9 mouse cellular contexts compared by ENCODE assay signal in genomic region chr5:30243741-30244140, GRCm38 (mm10). TPM values are rescaled to one million over a fixed set of nuclear protein-coding genes. Genes with fewer than 3 reads are reported as not detected.
DNase-seq lines count a peak whose midpoint lies in the region; ATAC-seq and TF ChIP-seq lines count a peak whose summit lies in the region.
"Had no signal": no experiment of that assay in that cellular context is flagged by ENCODE, and none has a peak within 500 bp of the region (broad histone marks: within the 10 kb centered on the region; RNA-seq: fewer than 3 reads in every experiment).

No protein-coding gene starts in this region.

- H3K27ac ChIP-seq in forebrain, postnatal 0 days (ENCODE audit: low read depth, low read length) = no peak overlapping the region
- H3K27ac ChIP-seq in forebrain, embryonic 12.5 days = no peak overlapping the region
- H3K27ac ChIP-seq in neural tube, embryonic 11.5 days (ENCODE audit: low read depth, low read length) = no peak overlapping the region
- no peak overlapping the region for H3K27ac ChIP-seq in neural tube, embryonic 15.5 days (replicated peaks)

- no peaks in the 10 kb centered on the region for H3K9me3 ChIP-seq in forebrain, postnatal 0 days (ENCODE audit: low read length)
- no peaks in the 10 kb centered on the region for H3K9me3 ChIP-seq in forebrain, embryonic 12.5 days
- H3K9me3 ChIP-seq in neural tube, embryonic 11.5 days (ENCODE audit: control insufficient read depth, low read length) = no peaks in the 10 kb centered on the region
- H3K9me3 ChIP-seq in neural tube, embryonic 15.5 days (replicated peaks) = no peaks in the 10 kb centered on the region

- peaks cover 1% of the 10 kb centered on the region; the same call in 1 of the 2 replicates for H3K36me3 ChIP-seq in forebrain, postnatal 0 days (ENCODE audit: insufficient read depth)
- H3K36me3 ChIP-seq in forebrain, embryonic 12.5 days (replicated peaks) = no peaks in the 10 kb centered on the region; the same call in 1 of the 2 replicates
- H3K36me3 ChIP-seq in neural tube, embryonic 11.5 days (ENCODE audit: control insufficient read depth, insufficient read depth, low read length) = no peaks in the 10 kb centered on the region
- peaks cover under 1% of the 10 kb centered on the region; the same call in 1 of the 2 replicates for H3K36me3 ChIP-seq in neural tube, embryonic 15.5 days

- ATAC-seq in forebrain, postnatal 0 days = peak; percentile 63; the same call in 1 of the 2 replicates
- no peak for ATAC-seq in forebrain, embryonic 12.5 days (ENCODE audit: low FRiP score)
- no peak for ATAC-seq in neural tube, embryonic 11.5 days (ENCODE audit: insufficient read depth, low FRiP score, low TSS enrichment)
- ATAC-seq in neural tube, embryonic 15.5 days (ENCODE audit: low FRiP score) = no peak

- H3K4me3 ChIP-seq in forebrain, postnatal 0 days (ENCODE audit: low read depth, low read length) = no peak overlapping the region
- H3K4me3 ChIP-seq in forebrain, embryonic 12.5 days (replicated peaks) = no peak overlapping the region
- no peak overlapping the region for H3K4me3 ChIP-seq in neural tube, embryonic 11.5 days (ENCODE audit: low read depth, low read length)
- no peak overlapping the region for H3K4me3 ChIP-seq in neural tube, embryonic 15.5 days (replicated peaks)

- H3K4me2 ChIP-seq in forebrain, postnatal 0 days (ENCODE audit: low read depth) = no peak overlapping the region
- H3K4me2 ChIP-seq in forebrain, embryonic 12.5 days = no peak overlapping the region
- no peak overlapping the region for H3K4me2 ChIP-seq in neural tube, embryonic 11.5 days (ENCODE audit: low read depth)
- H3K4me2 ChIP-seq in neural tube, embryonic 15.5 days = no peak overlapping the region

- no peak overlapping the region for H3K9ac ChIP-seq in forebrain, postnatal 0 days
- no peak overlapping the region for H3K9ac ChIP-seq in forebrain, embryonic 12.5 days
- H3K9ac ChIP-seq in neural tube, embryonic 11.5 days (ENCODE audit: low read length) = no peak overlapping the region
- no peak overlapping the region for H3K9ac ChIP-seq in neural tube, embryonic 15.5 days (replicated peaks)

- intact Hi-C loops in heart, postnatal 10 days (cut with DNase I) = no loop called here

- H3K4me1 ChIP-seq in forebrain, postnatal 0 days (ENCODE audit: insufficient read depth) = no peaks in the 10 kb centered on the region
- H3K4me1 ChIP-seq in forebrain, embryonic 12.5 days = peaks cover 18% of the 10 kb centered on the region
- 0 out of 2 replicates have a peak, but pooled peaks cover 4% of the 10 kb centered on the region for H3K4me1 ChIP-seq in neural tube, embryonic 11.5 days (ENCODE audit: control insufficient read depth, insufficient read depth, low read length)
- peaks cover 16% of the 10 kb centered on the region for H3K4me1 ChIP-seq in neural tube, embryonic 15.5 days

- DNase-seq in forebrain, postnatal 0 days = peak; percentile 26
- peak; percentile 15 for DNase-seq in neural tube, embryonic 11.5 days (ENCODE audit: low spot score)
- peak; percentile 12 to 15 for DNase-seq in heart, postnatal 10 days
- peak; percentile 59 for DNase-seq in thymus, postnatal 14 days
- DNase-seq in urinary bladder, adult 2 months (ENCODE audit: low spot score) = no peak
- DNase-seq in right cerebral cortex, postnatal 25 days = no peak

- no peaks in the 10 kb centered on the region for H3K27me3 ChIP-seq in forebrain, postnatal 0 days (ENCODE audit: insufficient read depth, low read length)
- no peaks in the 10 kb centered on the region for H3K27me3 ChIP-seq in forebrain, embryonic 12.5 days
- no peaks in the 10 kb centered on the region for H3K27me3 ChIP-seq in neural tube, embryonic 11.5 days (ENCODE audit: control insufficient read depth, insufficient read depth, low read length)
- no peaks in the 10 kb centered on the region for H3K27me3 ChIP-seq in neural tube, embryonic 15.5 days (replicated peaks)

- 57% methylated on average over 9 of the region's 9 CpGs for WGBS in forebrain, postnatal 0 days
- WGBS in forebrain, embryonic 12.5 days = 70% methylated on average over 9 of the region's 9 CpGs
- 76% methylated on average over 9 of the region's 9 CpGs for WGBS in neural tube, embryonic 11.5 days
- 55% methylated on average over 9 of the region's 9 CpGs for WGBS in neural tube, embryonic 15.5 days

- TF ChIP-seq CTCF in forebrain, postnatal 0 days (IDR thresholded peaks at IDR 0.05; ENCODE audit: low read depth) = peak; percentile 62

RNA-seq across cellular contexts. Expression of gene Selenoi, which starts 11.4 kb away (rescaled TPM):
- 53.8 and 59.6 TPM in 2 replicates for total RNA-seq in forebrain, postnatal 0 days (2014; rRNA removed)
- 15.9 and 21.1 TPM in 2 replicates for polyA plus RNA-seq in forebrain, postnatal 0 days (2015; fragmentation: Nextera tagmentation; extraction: Ambion mirVana)
- 24.8 and 25.5 TPM in 2 replicates for polyA plus RNA-seq in forebrain, embryonic 12.5 days (2016; fragmentation: Nextera tagmentation; extraction: Ambion mirVana)
- 28.2 TPM in 2 replicates for polyA plus RNA-seq in neural tube, embryonic 11.5 days (2014; fragmentation: Nextera tagmentation; extraction: Ambion mirVana)
- polyA plus RNA-seq in neural tube, embryonic 15.5 days (2015; fragmentation: Nextera tagmentation; extraction: Ambion mirVana) = 25.0 and 26.6 TPM in 2 replicates
- total RNA-seq in heart, postnatal 10 days (2021) = 10 to 100 TPM; 17.4 to 19.8 TPM
- polyA plus RNA-seq in urinary bladder, adult 2 months (2012; rRNA removed) = 19.0 and 19.4 TPM in 2 replicates

RNA-seq across cellular contexts. Expression of gene Drc1, which starts 37.4 kb away (rescaled TPM):
- total RNA-seq in forebrain, postnatal 0 days (2014; rRNA removed) = 12.7 and 16.9 TPM in 2 replicates
- polyA plus RNA-seq in forebrain, postnatal 0 days (2015; fragmentation: Nextera tagmentation; extraction: Ambion mirVana) = 9.5 and 14.7 TPM in 2 replicates
- polyA plus RNA-seq in forebrain, embryonic 12.5 days (2016; fragmentation: Nextera tagmentation; extraction: Ambion mirVana) = 1.5 and 1.6 TPM in 2 replicates
- 0.24 and 0.42 TPM in 2 replicates for polyA plus RNA-seq in neural tube, embryonic 11.5 days (2014; fragmentation: Nextera tagmentation; extraction: Ambion mirVana)
- 4.1 and 7.1 TPM in 2 replicates for polyA plus RNA-seq in neural tube, embryonic 15.5 days (2015; fragmentation: Nextera tagmentation; extraction: Ambion mirVana)
- total RNA-seq in heart, postnatal 10 days (2021) = under 1 TPM; 0.10 to 0.53 TPM
- polyA plus RNA-seq in urinary bladder, adult 2 months (2012; rRNA removed) = 0.04 TPM in 1 of 2 replicates, not detected in the other

RNA-seq across cellular contexts. Expression of gene Adgrf3, which starts 38.2 kb away (rescaled TPM):
- not detected in 2 replicates for total RNA-seq in forebrain, postnatal 0 days (2014; rRNA removed)
- polyA plus RNA-seq in forebrain, postnatal 0 days (2015; fragmentation: Nextera tagmentation; extraction: Ambion mirVana) = not detected in 2 replicates
- polyA plus RNA-seq in forebrain, embryonic 12.5 days (2016; fragmentation: Nextera tagmentation; extraction: Ambion mirVana) = not detected in 2 replicates
- polyA plus RNA-seq in neural tube, embryonic 11.5 days (2014; fragmentation: Nextera tagmentation; extraction: Ambion mirVana) = not detected in 2 replicates
- polyA plus RNA-seq in neural tube, embryonic 15.5 days (2015; fragmentation: Nextera tagmentation; extraction: Ambion mirVana) = 0.11 TPM in 1 of 2 replicates, not detected in the other
- total RNA-seq in heart, postnatal 10 days (2021) = under 1 TPM; 0.42 to 0.45 TPM
- polyA plus RNA-seq in urinary bladder, adult 2 months (2012; rRNA removed) = 0.01 TPM in 1 of 2 replicates, not detected in the other
- total RNA-seq: neutrophil, adult 5-6 weeks had no signal

Comparison
In these comparisons a context has a peak if more than half of its experiments do, and no peak if none do; other contexts are left out.
1. DNase-seq: peak in forebrain, postnatal 0 days (single experiment), neural tube, embryonic 11.5 days (single experiment), heart, postnatal 10 days (2 of 2) and thymus, postnatal 14 days (single experiment); none in urinary bladder, adult 2 months (single experiment) and right cerebral cortex, postnatal 25 days (single experiment).